Mouse (Mus musculus) megakaryocyte, embryonic 14.5 days (primary cell): Measurements from ENCODE around the gene Ddx19b.

Experiments used
- FLI1 ChIP-seq: IDR thresholded peaks from 2 replicates; pipeline ENCODE4 v1.6.1; 2012; ENCODE audit warnings: low read length, inconsistent platforms, mixed read lengths
- GATA1 ChIP-seq: IDR thresholded peaks from 3 replicates; pipeline ENCODE4 v1.6.1; 2012; ENCODE audit warnings: mixed read lengths, low read length, inconsistent platforms, borderline replicate concordance

DNA sequence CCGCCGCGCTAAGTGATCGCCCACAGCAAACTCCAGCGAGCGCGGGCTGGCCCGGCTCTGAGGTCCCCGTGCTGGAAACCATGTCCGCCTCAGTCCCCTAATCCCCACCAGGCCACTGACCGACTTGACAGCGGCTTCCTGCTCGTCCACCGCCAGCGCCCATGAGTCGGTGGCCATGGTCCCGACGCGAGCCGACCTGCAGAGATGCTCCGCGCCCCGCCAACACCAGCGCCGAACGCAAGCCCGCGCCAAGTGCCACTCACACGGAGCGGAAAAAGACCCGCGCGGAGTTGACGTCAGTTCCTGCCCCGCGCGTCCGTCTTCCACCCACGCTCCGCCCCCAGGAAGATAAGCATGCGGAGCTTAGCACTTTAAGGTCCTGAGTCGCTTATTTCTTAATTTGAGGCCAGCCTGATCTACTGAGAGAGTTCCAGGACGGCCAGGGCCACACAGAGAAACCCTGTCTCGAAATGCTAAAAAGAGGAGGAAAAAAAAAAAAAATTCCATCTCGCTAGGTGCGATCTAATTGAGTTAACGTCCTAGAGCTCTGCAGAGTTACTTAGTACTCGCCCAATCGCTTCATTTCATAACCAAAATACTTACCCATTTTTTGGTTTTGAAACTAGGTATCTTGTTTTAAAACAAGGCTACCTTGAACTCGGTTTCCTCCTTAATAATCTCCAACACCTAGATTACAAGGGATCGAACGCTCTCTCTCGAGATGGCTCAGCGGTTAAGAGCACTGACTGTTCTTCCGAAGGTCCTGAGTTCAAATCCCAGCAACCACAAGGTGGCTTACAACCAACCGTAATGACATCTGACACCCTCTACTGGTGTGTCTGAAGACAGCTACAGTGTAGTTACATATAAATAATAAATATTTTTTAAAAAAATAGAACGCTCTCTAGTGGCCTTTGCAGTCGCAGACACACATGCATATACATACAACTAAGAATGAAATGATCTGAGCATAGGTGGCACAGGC, 33.7 kb downstream of the Ddx19b start, which contains the start of gene Ddx19a:
- TF ChIP-seq GATA1 = peak; percentile 59; the same call in 1 of the 3 replicates
- no peak for TF ChIP-seq FLI1
